Mouse (Mus musculus): Measurements from ENCODE around the gene Bdh1. TPM values are rescaled to one million over a fixed set of nuclear protein-coding genes. Genes with fewer than 3 reads are reported as not detected.

Gene Bdh1
- polyA plus RNA-seq, 1 experiment from 2014 or later, result 90.8 TPM

- H3K27ac ChIP-seq, result no peak overlapping the region
- no peak overlapping the region for H3K4me2 ChIP-seq
- H3K4me1 ChIP-seq (replicated peaks), result no peaks in the 10 kb centered on the region
- ATAC-seq (ENCODE audit: low FRiP score), result no peak
- H3K9ac ChIP-seq, result no peak overlapping the region
- H3K4me3 ChIP-seq, result no peak overlapping the region
- H3K36me3 ChIP-seq, result no peaks in the 10 kb centered on the region
- H3K27me3 ChIP-seq, result no peaks in the 10 kb centered on the region
- WGBS, result 72% methylated on average over 3 of the region's 3 CpGs
- H3K9me3 ChIP-seq, result no peaks in the 10 kb centered on the region
These were observed 8.3 kb upstream of the Bdh1 start for GRCm38 (mm10) chr16:31413777-31414176.

- no peak overlapping the region for H3K27ac ChIP-seq
- H3K4me2 ChIP-seq, result no peak overlapping the region
- H3K9ac ChIP-seq, result no peak overlapping the region
- ATAC-seq (ENCODE audit: low FRiP score), result no peak
- H3K36me3 ChIP-seq, result no peaks in the 10 kb centered on the region
- H3K4me3 ChIP-seq, result no peak overlapping the region
- WGBS, result 67% methylated on average over 9 of the region's 9 CpGs
- no peaks in the 10 kb centered on the region for H3K27me3 ChIP-seq
- H3K9me3 ChIP-seq, result no peaks in the 10 kb centered on the region
- H3K4me1 ChIP-seq (replicated peaks), result no peaks in the 10 kb centered on the region
These were observed 6.1 kb upstream of the Bdh1 start for GRCm38 (mm10) chr16:31415885-31416450.

- H3K9ac ChIP-seq, result no peak overlapping the region
- no peaks in the 10 kb centered on the region for H3K27me3 ChIP-seq
- H3K36me3 ChIP-seq, result no peaks in the 10 kb centered on the region
- no peak for ATAC-seq (ENCODE audit: low FRiP score)
- H3K27ac ChIP-seq, result no peak overlapping the region
- H3K9me3 ChIP-seq, result no peaks in the 10 kb centered on the region
- H3K4me1 ChIP-seq (replicated peaks), result no peaks in the 10 kb centered on the region
- 78% methylated on average over 3 of the region's 3 CpGs for WGBS
- H3K4me2 ChIP-seq, result no peak overlapping the region
- no peak overlapping the region for H3K4me3 ChIP-seq
These were observed 3.4 kb upstream of the Bdh1 start for GRCm38 (mm10) chr16:31418704-31419103.

- no peaks in the 10 kb centered on the region for H3K4me1 ChIP-seq (replicated peaks)
- no peak overlapping the region for H3K4me2 ChIP-seq
- no peaks in the 10 kb centered on the region for H3K27me3 ChIP-seq
- H3K27ac ChIP-seq, result no peak overlapping the region
- H3K4me3 ChIP-seq, result no peak overlapping the region
- H3K36me3 ChIP-seq, result no peaks in the 10 kb centered on the region
- no peak for ATAC-seq (ENCODE audit: low FRiP score)
- no peaks in the 10 kb centered on the region for H3K9me3 ChIP-seq
- H3K9ac ChIP-seq, result no peak overlapping the region
- 73% methylated on average over 5 of the region's 5 CpGs for WGBS
These were observed 2.6 kb upstream of the Bdh1 start for GRCm38 (mm10) chr16:31419457-31419856.

GRCm38 (mm10) chr16:31422722-31423121, 642 bp downstream of the Bdh1 start:
- H3K27me3 ChIP-seq, result peaks cover 12% of the 10 kb centered on the region
- no peaks in the 10 kb centered on the region for H3K36me3 ChIP-seq
- no peak overlapping the region for H3K9ac ChIP-seq
- H3K4me3 ChIP-seq, result no peak overlapping the region
- ATAC-seq (ENCODE audit: low FRiP score), result no peak
- no peak overlapping the region for H3K27ac ChIP-seq
- H3K4me1 ChIP-seq (replicated peaks), result no peaks in the 10 kb centered on the region
- H3K9me3 ChIP-seq, result no peaks in the 10 kb centered on the region
- 77% methylated on average over 1 of the region's 1 CpGs for WGBS
- no peak overlapping the region for H3K4me2 ChIP-seq

GRCm38 (mm10) chr16:31423368-31423767, 1.3 kb downstream of the Bdh1 start:
- H3K27me3 ChIP-seq, result peaks cover 13% of the 10 kb centered on the region
- no peak for ATAC-seq (ENCODE audit: low FRiP score)
- no peak overlapping the region for H3K4me2 ChIP-seq
- 89% methylated on average over 4 of the region's 4 CpGs for WGBS
- H3K4me3 ChIP-seq, result no peak overlapping the region
- no peaks in the 10 kb centered on the region for H3K36me3 ChIP-seq
- no peak overlapping the region for H3K27ac ChIP-seq
- peaks cover 6% of the 10 kb centered on the region for H3K4me1 ChIP-seq (replicated peaks)
- H3K9ac ChIP-seq, result no peak overlapping the region
- H3K9me3 ChIP-seq, result no peaks in the 10 kb centered on the region

GRCm38 (mm10) chr16:31424416-31425187, 2.5 kb downstream of the Bdh1 start:
- Histone ChIP-seq H3K4me1 (replicated peaks) (peaks cover 8% of the 10 kb centered on the region), H3K9me3 (no peaks in the 10 kb centered on the region), H3K27me3 (peaks cover 13% of the 10 kb centered on the region), H3K36me3 (no peaks in the 10 kb centered on the region), H3K9ac (no peak overlapping the region), H3K4me2 (no peak overlapping the region), H3K27ac (no peak overlapping the region), H3K4me3 (no peak overlapping the region)
- no peak for ATAC-seq (ENCODE audit: low FRiP score)
- 87% methylated on average over 4 of the region's 4 CpGs for WGBS

- ATAC-seq (ENCODE audit: low FRiP score), result no peak
- no peaks in the 10 kb centered on the region for H3K9me3 ChIP-seq
- peaks cover 13% of the 10 kb centered on the region for H3K27me3 ChIP-seq
- H3K27ac ChIP-seq, result no peak overlapping the region
- no peak overlapping the region for H3K9ac ChIP-seq
- H3K4me2 ChIP-seq, result no peak overlapping the region
- WGBS, result 3% methylated on average over 4 of the region's 4 CpGs
- peaks cover 12% of the 10 kb centered on the region for H3K4me1 ChIP-seq (replicated peaks)
- no peaks in the 10 kb centered on the region for H3K36me3 ChIP-seq
- H3K4me3 ChIP-seq, result no peak overlapping the region
These were observed 3.4 kb downstream of the Bdh1 start for GRCm38 (mm10) chr16:31425508-31425907.

- Histone ChIP-seq H3K4me1 (replicated peaks) (peaks cover 22% of the 10 kb centered on the region), H3K27me3 (peaks cover 18% of the 10 kb centered on the region), H3K36me3 (no peaks in the 10 kb centered on the region), H3K27ac (no peak overlapping the region), H3K4me2 (no peak overlapping the region), H3K9ac (no peak overlapping the region), H3K4me3 (no peak overlapping the region), H3K9me3 (no peaks in the 10 kb centered on the region)
- 84% methylated on average over 6 of the region's 6 CpGs for WGBS
- ATAC-seq (ENCODE audit: low FRiP score), result no peak
These were observed 4.5 kb downstream of the Bdh1 start for GRCm38 (mm10) chr16:31426496-31427126.

- H3K36me3 ChIP-seq, result no peaks in the 10 kb centered on the region
- H3K4me1 ChIP-seq (replicated peaks), result peaks cover 32% of the 10 kb centered on the region
- WGBS, result 6% methylated on average over 11 of the region's 11 CpGs
- H3K4me3 ChIP-seq, result peak overlapping the region; percentile 71
- peak overlapping the region; percentile 73 for H3K4me2 ChIP-seq
- peak overlapping the region; percentile 98 for H3K27ac ChIP-seq
- H3K9ac ChIP-seq, result peak overlapping the region; percentile 89
- ATAC-seq (ENCODE audit: low FRiP score), result no peak
- no peaks in the 10 kb centered on the region for H3K9me3 ChIP-seq
- H3K27me3 ChIP-seq, result peaks cover 18% of the 10 kb centered on the region
These were observed 6.2 kb downstream of the Bdh1 start for GRCm38 (mm10) chr16:31428335-31428674.

- Histone ChIP-seq H3K9me3 (no peaks in the 10 kb centered on the region), H3K27me3 (peaks cover 18% of the 10 kb centered on the region), H3K27ac (peak overlapping the region; percentile 98), H3K4me1 (replicated peaks) (peaks cover 38% of the 10 kb centered on the region), H3K4me3 (peak overlapping the region; percentile 71), H3K36me3 (no peaks in the 10 kb centered on the region), H3K4me2 (peak overlapping the region; percentile 73), H3K9ac (peak overlapping the region; percentile 89)
- WGBS, result under 1% methylated on average over 65 of the region's 65 CpGs
- ATAC-seq (ENCODE audit: low FRiP score), result peak; percentile 71
These were observed 6.8 kb downstream of the Bdh1 start for GRCm38 (mm10) chr16:31428675-31429470.

GRCm38 (mm10) chr16:31429471-31430155, 7.5 kb downstream of the Bdh1 start:
- WGBS, result under 1% methylated on average over 49 of the region's 49 CpGs
- peak; percentile 97 for ATAC-seq (ENCODE audit: low FRiP score)
- peak overlapping the region; percentile 98 for H3K27ac ChIP-seq
- peak overlapping the region; percentile 71 for H3K4me3 ChIP-seq
- peaks cover 18% of the 10 kb centered on the region for H3K27me3 ChIP-seq
- peak overlapping the region; percentile 89 for H3K9ac ChIP-seq
- no peaks in the 10 kb centered on the region for H3K36me3 ChIP-seq
- no peaks in the 10 kb centered on the region for H3K9me3 ChIP-seq
- H3K4me2 ChIP-seq, result peak overlapping the region; percentile 73
- H3K4me1 ChIP-seq (replicated peaks), result peaks cover 44% of the 10 kb centered on the region

All from hindbrain, embryonic 13.5 days (tissue).